Mouse (Mus musculus) ovary, adult 18-20 months (tissue): ENCODE measurements around the gene Tekt2.
A peak's percentile ranks its signal among the peaks of the same experiment; 100 is the strongest.

Source experiments
- DNase-seq: peaks from one replicate; pipeline ENCODE4 v3.0.0; 2022; ENCODE audit warnings: low spot score, mixed read lengths

Tekt2 gene

GRCm38 (mm10) chr4:126325281-126325861 is at the start of gene Tekt2:
Gene Tekt2 (minus strand): TSS chr4:126325688.
- no peak for DNase-seq

GRCm38 (mm10) chr4:126371497-126371896 is 46.0 kb upstream of the Tekt2 start:
- no peak for DNase-seq

- no peak for DNase-seq
Observed at GRCm38 (mm10) chr4:126360069-126360468, 34.6 kb upstream of the Tekt2 start.

- no peak for DNase-seq
Observed at GRCm38 (mm10) chr4:126343451-126343850, 18.0 kb upstream of the Tekt2 start.

- no peak for DNase-seq
Observed at GRCm38 (mm10) chr4:126339461-126339860, 14.0 kb upstream of the Tekt2 start.

- no peak for DNase-seq
Observed at GRCm38 (mm10) chr4:126332358-126332757, 6.9 kb upstream of the Tekt2 start.

GRCm38 (mm10) chr4:126331751-126332150 is 6.3 kb upstream of the Tekt2 start:
- no peak for DNase-seq

GRCm38 (mm10) chr4:126330295-126330694 is 4.8 kb upstream of the Tekt2 start:
- no peak for DNase-seq

- DNase-seq, result no peak
Observed at GRCm38 (mm10) chr4:126326036-126326435, 548 bp upstream of the Tekt2 start.

GRCm38 (mm10) chr4:126324861-126325260 is 627 bp downstream of the Tekt2 start:
- DNase-seq, result no peak

- DNase-seq, result no peak
Observed at GRCm38 (mm10) chr4:126322646-126323045, 2.8 kb downstream of the Tekt2 start.

GRCm38 (mm10) chr4:126321854-126322511 is 3.5 kb downstream of the Tekt2 start:
- DNase-seq, result no peak

GRCm38 (mm10) chr4:126321111-126321853 is 4.2 kb downstream of the Tekt2 start, which contains the start of gene Adprhl2:
Gene Adprhl2 (minus strand): TSS chr4:126321703.
- peak; percentile 90 for DNase-seq

GRCm38 (mm10) chr4:126319806-126320205 is 5.7 kb downstream of the Tekt2 start:
- no peak for DNase-seq

GRCm38 (mm10) chr4:126316443-126317040 is 8.9 kb downstream of the Tekt2 start:
- no peak for DNase-seq

GRCm38 (mm10) chr4:126315931-126316330 is 9.6 kb downstream of the Tekt2 start:
- no peak for DNase-seq

GRCm38 (mm10) chr4:126314393-126314792 is 11.1 kb downstream of the Tekt2 start:
- DNase-seq, result no peak

- DNase-seq, result no peak
Observed at GRCm38 (mm10) chr4:126313202-126313601, 12.3 kb downstream of the Tekt2 start.

GRCm38 (mm10) chr4:126311566-126312200 is 13.8 kb downstream of the Tekt2 start:
- DNase-seq, result no peak

- DNase-seq, result no peak
Observed at GRCm38 (mm10) chr4:126310344-126310743, 15.1 kb downstream of the Tekt2 start.

GRCm38 (mm10) chr4:126309922-126310309 is 15.6 kb downstream of the Tekt2 start:
- DNase-seq, result peak; percentile 54
